Mouse (Mus musculus) megakaryocyte, adult 5-6 weeks (primary cell): Measurements from ENCODE around the gene Gbp3. TPM values are rescaled to one million over a fixed set of nuclear protein-coding genes. Genes with fewer than 3 reads are reported as not detected.
A peak's percentile ranks its signal among the peaks of the same experiment; 100 is the strongest.

ENCODE experiments used
- ATAC-seq: 2 replicates; pipeline ENCODE4 v1.8.0; 2016; ENCODE audit warnings: mild to moderate bottlenecking, inconsistent platforms; ENCODE audit not compliant: poor library complexity, severe bottlenecking
- total RNA-seq, 2 experiments: library from RNA; stranded (forward) in 1 of 2; stranded (reverse) in 1 of 2; fragments of 153-499, 151-499 nt in 1 of 2; fragments of 221-1000, 200-1000 nt in 1 of 2; gene quantifications; 2 replicates each; pipeline versions ENCODE4 v1.2.3 to v1.2.4; 2015 to 2017

The Gbp3 gene
- total RNA-seq, 2 experiments from 2014 or later = 32.1 to 54.8 TPM

- no peak for ATAC-seq
These were observed 23.2 kb downstream of the Gbp3 start for GRCm38 (mm10) chr3:142583067-142583466.

DNA sequence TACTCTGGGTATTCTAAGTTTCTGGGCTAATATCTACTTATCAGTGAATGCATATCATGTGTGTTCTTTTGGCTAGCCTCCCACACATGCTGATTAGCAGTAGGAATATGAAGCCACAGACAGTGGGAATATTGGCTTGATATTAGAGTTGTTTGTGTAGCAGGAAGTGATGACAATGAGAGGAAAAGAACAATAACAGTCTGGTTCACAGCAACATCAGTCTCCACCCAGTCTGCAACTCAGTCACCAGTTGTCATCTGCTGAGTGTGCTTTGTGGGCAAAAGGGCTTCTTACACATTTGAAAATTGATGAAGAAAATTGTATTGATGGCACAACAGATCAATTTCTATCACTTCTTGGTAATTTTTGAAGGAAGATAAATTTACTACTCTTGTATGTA, 27.6 kb downstream of the Gbp3 start:
- ATAC-seq = no peak

GRCm38 (mm10) chr3:142588888-142589287, 29.1 kb downstream of the Gbp3 start:
- no peak for ATAC-seq

GRCm38 (mm10) chr3:142590431-142591067, 30.7 kb downstream of the Gbp3 start:
- ATAC-seq = peak; percentile 92

- no peak for ATAC-seq
These were observed 34.7 kb downstream of the Gbp3 start, which contains the start of gene Gbp2b for GRCm38 (mm10) chr3:142594547-142594946. Gbp2b (plus strand) TSS chr3:142594847.

- ATAC-seq = no peak
These were observed 38.1 kb downstream of the Gbp3 start for GRCm38 (mm10) chr3:142597923-142598322.

DNA sequence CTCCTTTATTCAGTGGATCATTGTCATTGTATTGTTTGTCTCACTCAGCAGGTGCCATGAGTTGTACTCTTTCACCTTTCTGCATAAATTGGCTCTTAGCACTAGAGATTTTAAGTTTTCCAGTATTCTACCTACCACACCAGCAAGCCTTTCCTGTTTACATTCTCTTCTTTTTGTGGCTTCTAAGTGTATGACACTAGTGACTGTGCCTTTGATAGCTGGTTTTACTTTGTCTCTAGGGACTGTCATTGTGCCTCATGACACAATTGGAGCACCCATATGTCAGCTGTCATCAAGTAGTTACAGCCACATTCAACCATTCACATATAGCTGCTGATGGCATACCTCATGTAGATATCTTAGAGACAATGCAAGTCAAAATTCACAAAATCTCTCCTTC, 41.8 kb downstream of the Gbp3 start:
- ATAC-seq = no peak

GRCm38 (mm10) chr3:142618658-142619057, 58.8 kb downstream of the Gbp3 start:
- ATAC-seq = no peak

DNA sequence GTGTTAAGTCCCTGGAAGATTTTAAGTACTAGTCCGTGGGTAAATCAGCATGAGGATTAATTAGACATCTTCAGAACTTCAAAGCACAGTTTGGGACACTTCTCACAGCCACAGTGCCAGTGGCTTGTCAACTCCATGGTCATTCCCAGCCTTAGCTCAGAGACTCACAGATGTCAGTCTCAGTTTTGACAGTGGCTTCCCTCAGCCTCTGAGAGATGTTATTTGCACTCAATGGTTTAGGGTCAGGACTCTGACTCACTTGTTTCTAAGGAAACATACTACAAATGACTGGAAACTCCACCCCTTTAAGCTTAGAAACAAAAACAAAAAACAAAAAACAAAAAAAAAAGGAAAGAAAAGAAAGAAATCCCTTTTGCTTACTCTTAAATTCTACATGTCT, 59.8 kb downstream of the Gbp3 start:
- peak; percentile 23; the same call in 1 of the 2 replicates for ATAC-seq

- ATAC-seq = peak; percentile 61
These were observed 60.5 kb downstream of the Gbp3 start, which contains the start of gene Gbp2 for GRCm38 (mm10) chr3:142620111-142620955. Gbp2 (plus strand) TSS chr3:142620602.

GRCm38 (mm10) chr3:142620956-142621562, 61.2 kb downstream of the Gbp3 start:
- ATAC-seq = peak; percentile 80

Other genes with a start within 250 kb of the Gbp3 start
- 52.0 and 54.7 TPM in 2 replicates for gene Pdlim5, start 164.3 kb upstream of the Gbp3 start, total RNA-seq (2015)
- 42.0 and 43.7 TPM in 2 replicates for gene Pdlim5, start 164.3 kb upstream of the Gbp3 start, total RNA-seq (2017)
- 2.9 and 3.6 TPM in 2 replicates for gene Gbp5, start 66.0 kb upstream of the Gbp3 start, total RNA-seq (2015)
- 4.9 and 5.0 TPM in 2 replicates for gene Gbp5, start 66.0 kb upstream of the Gbp3 start, total RNA-seq (2017)
- gene Gbp7, start 29.7 kb upstream of the Gbp3 start, total RNA-seq (2015) = 16.0 and 16.6 TPM in 2 replicates
- gene Gbp7, start 29.7 kb upstream of the Gbp3 start, total RNA-seq (2017) = 17.8 and 18.4 TPM in 2 replicates
- gene Gbp2b, start 34.8 kb downstream of the Gbp3 start, total RNA-seq (2015) = not detected in 2 replicates
- not detected in 2 replicates for gene Gbp2b, start 34.8 kb downstream of the Gbp3 start, total RNA-seq (2017)
- 23.7 and 25.7 TPM in 2 replicates for gene Gbp2, start 60.6 kb downstream of the Gbp3 start, total RNA-seq (2015)
- gene Gbp2, start 60.6 kb downstream of the Gbp3 start, total RNA-seq (2017) = 28.0 and 33.7 TPM in 2 replicates
- 6.8 and 9.2 TPM in 2 replicates for gene Kyat3, start 141.0 kb downstream of the Gbp3 start, total RNA-seq (2015)
- gene Kyat3, start 141.0 kb downstream of the Gbp3 start, total RNA-seq (2017) = 8.3 and 10.2 TPM in 2 replicates
- 85.6 and 86.5 TPM in 2 replicates for gene Gtf2b, start 205.0 kb downstream of the Gbp3 start, total RNA-seq (2015)
- gene Gtf2b, start 205.0 kb downstream of the Gbp3 start, total RNA-seq (2017) = 126 and 133 TPM in 2 replicates